Mouse (Mus musculus): ENCODE data around the gene Ddi2.

DNA sequence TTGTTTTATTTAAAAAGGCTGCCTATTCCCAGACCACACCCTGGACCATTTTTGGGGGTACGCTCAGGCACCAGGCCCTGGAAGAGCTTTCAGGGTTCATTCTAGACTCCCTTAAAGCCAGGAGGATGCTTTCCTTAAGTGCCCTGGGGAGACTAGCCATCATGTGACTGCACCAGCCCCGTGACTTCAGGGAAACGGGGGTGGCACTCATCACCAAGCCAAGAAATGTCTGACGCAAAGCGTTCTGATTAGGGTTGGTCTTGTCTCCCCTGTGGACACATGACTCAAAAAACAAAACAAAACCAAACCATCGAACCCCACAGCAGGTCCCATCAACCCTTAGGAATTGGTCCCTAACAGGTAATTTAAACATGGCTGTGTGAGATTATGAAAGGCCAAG lies 71.9 kb downstream of the Ddi2 start:
- no peak for TF ChIP-seq EP300 (IDR thresholded peaks at IDR 0.05; ENCODE audit: low read depth)
- no peak for TF ChIP-seq CTCF (IDR thresholded peaks at IDR 0.05; ENCODE audit: low read depth)
